Mouse (Mus musculus) forebrain, embryonic 15.5 days (tissue): ENCODE results near the gene Pramel5. TPM values are rescaled to one million over a fixed set of nuclear protein-coding genes. Genes with fewer than 3 reads are reported as not detected.
"Not testable (repeated sequence)": the region's sequence is repeated elsewhere in the genome, so short reads cannot be mapped to it uniquely, and the experiment has no call there.

ENCODE experiments used
- ATAC-seq: fragments of 200-750 bp; cut with Nextera tagmentation; replicated peaks from 2 replicates; pipeline ENCODE4 v1.8.0; 2017; ENCODE audit warnings: mild to moderate bottlenecking, moderate TSS enrichment, moderate library complexity
- H3K27ac ChIP-seq: fragments of 300-500 bp; sonication (generic); replicated peaks from 2 replicates; pipeline ENCODE4 v1.5.1; 2015; ENCODE audit warnings: mild to moderate bottlenecking, inconsistent platforms
- H3K27me3 ChIP-seq: fragments of 300-500 bp; sonication (generic); 2 replicates; pipeline ENCODE4 v1.6.1; 2015; ENCODE audit warnings: inconsistent platforms
- H3K36me3 ChIP-seq: fragments of 300-500 bp; sonication (generic); 2 replicates; pipeline ENCODE4 v1.6.1; 2015; ENCODE audit warnings: mild to moderate bottlenecking, inconsistent platforms
- H3K4me1 ChIP-seq: fragments of 300-500 bp; sonication (generic); 2 replicates; pipeline ENCODE4 v1.6.1; 2015; ENCODE audit warnings: inconsistent platforms
- H3K4me2 ChIP-seq: fragments of 300-500 bp; sonication (generic); replicated peaks from 2 replicates; pipeline ENCODE4 v1.6.1; 2015; ENCODE audit warnings: mild to moderate bottlenecking, inconsistent platforms
- H3K4me3 ChIP-seq: fragments of 300-500 bp; sonication (generic); 2 replicates; pipeline ENCODE4 v1.5.1; 2015; ENCODE audit warnings: mild to moderate bottlenecking, inconsistent platforms
- H3K9ac ChIP-seq: fragments of 300-500 bp; sonication (generic); replicated peaks from 2 replicates; pipeline ENCODE4 v1.6.1; 2015; ENCODE audit warnings: mild to moderate bottlenecking, inconsistent platforms
- H3K9me3 ChIP-seq: fragments of 300-500 bp; sonication (generic); 2 replicates; pipeline ENCODE4 v1.6.1; 2016; ENCODE audit warnings: inconsistent platforms
- WGBS: fragments of 180-500 bp; shearing (Covaris S2); methylation state at CpG from one replicate; pipeline ENCODE4 v1.1.7; 2015; ENCODE audit warnings: mixed read lengths; 5-methylcytosine and 5-hydroxymethylcytosine counted together
- polyA plus RNA-seq: library from polyadenylated mRNA; unstranded; fragments of >200 nt; fragmentation: Nextera tagmentation; extraction: Ambion mirVana; gene quantifications from 2 replicates; pipeline ENCODE4 v1.2.1, GENCODE M21; 2015

The Pramel5 gene
- not detected in 2 replicates for polyA plus RNA-seq

- not testable (repeated sequence) for H3K36me3 ChIP-seq, H3K27ac ChIP-seq, H3K9me3 ChIP-seq, H3K4me3 ChIP-seq, H3K27me3 ChIP-seq, H3K9ac ChIP-seq, H3K4me2 ChIP-seq, ATAC-seq, H3K4me1 ChIP-seq
- WGBS, result 68% methylated on average over 1 of the region's 1 CpGs
Measured at GRCm38 (mm10) chr4:144280388-144280787, at the start of gene Pramel5. Gene Pramel5 (minus strand): TSS chr4:144280488.

- not testable (repeated sequence) for H3K4me1 ChIP-seq, H3K9ac ChIP-seq, H3K4me2 ChIP-seq, H3K27me3 ChIP-seq, H3K36me3 ChIP-seq, H3K27ac ChIP-seq, H3K9me3 ChIP-seq, ATAC-seq, H3K4me3 ChIP-seq
- 66% methylated on average over 4 of the region's 4 CpGs for WGBS
Measured at GRCm38 (mm10) chr4:144329949-144330348, 49.7 kb upstream of the Pramel5 start, which contains the start of gene Gm13128. Gene Gm13128 (plus strand): TSS chr4:144330249.

- H3K4me2 ChIP-seq, H3K9me3 ChIP-seq, H3K4me1 ChIP-seq, H3K36me3 ChIP-seq, H3K9ac ChIP-seq, ATAC-seq, H3K4me3 ChIP-seq, H3K27me3 ChIP-seq, H3K27ac ChIP-seq: not testable (repeated sequence)
- 74% methylated on average over 2 of the region's 2 CpGs for WGBS
Measured at GRCm38 (mm10) chr4:144312666-144313460, 32.6 kb upstream of the Pramel5 start.

GRCm38 (mm10) chr4:144299414-144299813 lies 19.1 kb upstream of the Pramel5 start:
- not testable (repeated sequence) for H3K9ac ChIP-seq, H3K9me3 ChIP-seq, H3K27ac ChIP-seq, ATAC-seq, H3K27me3 ChIP-seq, H3K4me1 ChIP-seq, H3K4me2 ChIP-seq, H3K36me3 ChIP-seq, H3K4me3 ChIP-seq
- 49% methylated on average over 1 of the region's 1 CpGs for WGBS

GRCm38 (mm10) chr4:144254768-144255167 lies 25.5 kb downstream of the Pramel5 start:
- H3K4me1 ChIP-seq, H3K9ac ChIP-seq, H3K9me3 ChIP-seq, ATAC-seq, H3K4me2 ChIP-seq, H3K36me3 ChIP-seq, H3K27ac ChIP-seq, H3K4me3 ChIP-seq, H3K27me3 ChIP-seq: not testable (repeated sequence)

Other genes with a start within 250 kb of the Pramel5 start
- not detected in 2 replicates for gene Pramel4, start 221.4 kb downstream of the Pramel5 start, polyA plus RNA-seq
- not detected in 2 replicates for gene Gm13102, start 174.0 kb downstream of the Pramel5 start, polyA plus RNA-seq
- not detected in 2 replicates for gene Oog3, start 117.8 kb downstream of the Pramel5 start, polyA plus RNA-seq
- not detected in 2 replicates for gene Oog2, start 89.8 kb downstream of the Pramel5 start, polyA plus RNA-seq
- not detected in 2 replicates for gene C87977, start 67.2 kb downstream of the Pramel5 start, polyA plus RNA-seq
- not detected in 2 replicates for gene Gm13128, start 49.8 kb upstream of the Pramel5 start, polyA plus RNA-seq
- not detected in 2 replicates for gene Gm13119, start 77.5 kb upstream of the Pramel5 start, polyA plus RNA-seq
- gene Pramef20, start 97.4 kb upstream of the Pramel5 start, polyA plus RNA-seq, result not detected in 2 replicates
- gene Pramef12, start 128.0 kb upstream of the Pramel5 start, polyA plus RNA-seq, result not detected in 2 replicates
- not detected in 2 replicates for gene 1700012P22Rik, start 158.3 kb upstream of the Pramel5 start, polyA plus RNA-seq
- not detected in 2 replicates for gene Gm9944, start 172.8 kb upstream of the Pramel5 start, polyA plus RNA-seq
- not detected in 2 replicates for gene Aadacl3, start 183.3 kb upstream of the Pramel5 start, polyA plus RNA-seq
- not detected in 2 replicates for gene 9430007A20Rik, start 239.3 kb upstream of the Pramel5 start, polyA plus RNA-seq